Mouse (Mus musculus) forebrain, embryonic 11.5 days (tissue): ENCODE measurements around the gene Picalm. TPM values are rescaled to one million over a fixed set of nuclear protein-coding genes. Genes with fewer than 3 reads are reported as not detected.

Experiments used
- ATAC-seq: fragments of 200-750 bp; cut with Nextera tagmentation; replicated peaks from 2 replicates; pipeline ENCODE4 v1.8.0; 2017; ENCODE audit warnings: moderate TSS enrichment; ENCODE audit not compliant: low FRiP score
- DNase-seq: peaks from one replicate; pipeline ENCODE4 v3.0.0-alpha.2; 2017; ENCODE audit warnings: low spot score
- H3K27ac ChIP-seq: fragments of 300-500 bp; sonication (generic); 2 replicates; pipeline ENCODE4 v1.5.1; 2014; ENCODE audit warnings: low read depth, low read length
- H3K27me3 ChIP-seq: fragments of 300-500 bp; sonication (generic); 2 replicates; pipeline ENCODE4 v1.6.1; 2014; ENCODE audit warnings: mild to moderate bottlenecking, low read length, mixed read lengths; ENCODE audit not compliant: control insufficient read depth, insufficient read depth
- H3K36me3 ChIP-seq: fragments of 300-500 bp; sonication (generic); 2 replicates; pipeline ENCODE4 v1.6.1; 2014; ENCODE audit warnings: mild to moderate bottlenecking, low read length, moderate library complexity, mixed read lengths; ENCODE audit not compliant: control insufficient read depth, insufficient read depth
- H3K4me1 ChIP-seq: fragments of 300-500 bp; sonication (generic); replicated peaks from 2 replicates; pipeline ENCODE4 v1.6.1; 2014; ENCODE audit warnings: low read length, mixed read lengths; ENCODE audit not compliant: control insufficient read depth, insufficient read depth
- H3K4me2 ChIP-seq: fragments of 300-500 bp; sonication (generic); 2 replicates; pipeline ENCODE4 v1.6.1; 2014; ENCODE audit warnings: low read depth, mild to moderate bottlenecking, low read length, moderate library complexity, mixed read lengths; ENCODE audit not compliant: severe bottlenecking
- H3K4me3 ChIP-seq: fragments of 300-500 bp; sonication (generic); 2 replicates; pipeline ENCODE4 v1.5.1; 2014; ENCODE audit warnings: low read depth, low read length
- H3K9ac ChIP-seq: fragments of 300-500 bp; sonication (generic); 2 replicates; pipeline ENCODE4 v1.6.1; 2014; ENCODE audit warnings: low read length
- H3K9me3 ChIP-seq: fragments of 300-500 bp; sonication (generic); 2 replicates; pipeline ENCODE4 v1.6.1; 2016; ENCODE audit warnings: low read length, mixed read lengths; ENCODE audit not compliant: control insufficient read depth
- WGBS: fragments of 180-500 bp; shearing (Covaris S2); extraction: QIAGEN DNeasy Blood & Tissue Kit; methylation state at CpG from one replicate; pipeline ENCODE4 v1.1.7; 2014; 5-methylcytosine and 5-hydroxymethylcytosine counted together
- polyA plus RNA-seq: library from polyadenylated mRNA; unstranded; fragments of >200 nt; fragmentation: Nextera tagmentation; extraction: Ambion mirVana; gene quantifications from 2 replicates; pipeline ENCODE4 v1.2.1, GENCODE M21; 2014

The Picalm gene
- polyA plus RNA-seq, 1 experiment from 2014 or later, result 36.7 TPM

GRCm38 (mm10) chr7:90095097-90095496 is 34.9 kb upstream of the Picalm start:
- Histone ChIP-seq H3K36me3 (no peaks in the 10 kb centered on the region), H3K9me3 (no peaks in the 10 kb centered on the region), H3K27ac (no peak overlapping the region), H3K9ac (no peak overlapping the region), H3K27me3 (no peaks in the 10 kb centered on the region), H3K4me1 (no peaks in the 10 kb centered on the region), H3K4me3 (no peak overlapping the region), H3K4me2 (no peak overlapping the region)
- ATAC-seq (no peak), DNase-seq (no peak)
- 88% methylated on average over 5 of the region's 5 CpGs for WGBS

DNA sequence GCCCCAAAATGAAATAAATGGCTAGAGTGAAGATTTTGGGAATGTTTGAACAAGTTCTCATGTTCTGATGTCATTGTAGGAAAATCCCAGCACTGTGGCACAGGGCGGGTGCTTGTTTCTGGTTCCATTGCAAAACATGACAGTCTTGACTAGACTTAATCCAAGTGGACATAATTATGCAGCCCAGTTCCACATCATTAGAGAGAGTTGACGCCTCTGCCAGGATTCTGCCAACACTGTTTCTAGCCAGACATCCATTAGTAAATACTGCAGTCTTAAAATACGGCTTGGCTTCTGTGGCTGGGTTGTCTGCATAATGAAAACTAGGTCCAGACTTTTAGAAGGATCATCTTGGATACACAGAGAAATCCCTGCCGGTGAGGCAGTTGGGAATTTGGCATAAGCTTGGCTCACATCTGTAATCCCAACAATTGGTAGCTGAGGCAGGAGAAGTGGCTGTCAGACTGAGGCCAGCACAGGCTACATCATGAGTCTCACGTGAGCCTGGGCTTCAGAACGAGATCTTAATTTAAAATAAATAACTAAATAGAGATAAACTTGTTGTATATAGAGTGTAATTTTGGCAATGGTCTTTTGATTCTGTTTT is 34.1 kb upstream of the Picalm start:
- no peak overlapping the region for H3K4me2 ChIP-seq
- H3K4me1 ChIP-seq, result no peaks in the 10 kb centered on the region
- no peak overlapping the region for H3K4me3 ChIP-seq
- no peaks in the 10 kb centered on the region for H3K27me3 ChIP-seq
- no peaks in the 10 kb centered on the region for H3K36me3 ChIP-seq
- no peak for DNase-seq
- ATAC-seq, result no peak
- 86% methylated on average over 6 of the region's 6 CpGs for WGBS
- H3K27ac ChIP-seq, result no peak overlapping the region
- H3K9ac ChIP-seq, result no peak overlapping the region
- no peaks in the 10 kb centered on the region for H3K9me3 ChIP-seq

GRCm38 (mm10) chr7:90096609-90097008 is 33.4 kb upstream of the Picalm start:
- H3K4me1 ChIP-seq, result no peaks in the 10 kb centered on the region
- DNase-seq (no peak), ATAC-seq (no peak)
- no peaks in the 10 kb centered on the region for H3K27me3 ChIP-seq
- H3K9me3 ChIP-seq, result no peaks in the 10 kb centered on the region
- no peak overlapping the region for H3K9ac ChIP-seq
- no peak overlapping the region for H3K4me3 ChIP-seq
- WGBS, result 63% methylated on average over 2 of the region's 2 CpGs
- H3K36me3 ChIP-seq, result no peaks in the 10 kb centered on the region
- no peak overlapping the region for H3K27ac ChIP-seq
- no peak overlapping the region for H3K4me2 ChIP-seq

DNA sequence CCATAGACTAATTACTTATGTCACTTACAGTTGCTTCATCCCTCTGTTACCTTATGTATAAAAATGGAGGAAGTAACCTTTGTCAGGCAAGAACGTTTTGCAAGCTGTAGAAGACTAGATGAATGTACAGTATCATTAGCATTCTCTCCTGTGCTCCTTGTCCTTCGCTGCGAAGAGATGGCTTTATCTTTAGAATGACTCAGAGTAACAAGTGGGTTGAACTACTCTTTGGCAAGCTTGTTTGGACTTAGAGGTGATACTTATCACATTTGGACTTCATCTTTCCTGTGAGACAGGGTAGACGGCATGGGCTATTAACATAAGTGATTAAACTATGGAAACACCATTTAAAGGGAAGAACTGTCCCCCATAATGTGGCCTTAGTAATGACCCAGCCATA is 31.8 kb upstream of the Picalm start:
- Histone ChIP-seq H3K9me3 (no peaks in the 10 kb centered on the region), H3K27me3 (no peaks in the 10 kb centered on the region), H3K9ac (no peak overlapping the region), H3K27ac (no peak overlapping the region), H3K4me3 (no peak overlapping the region), H3K36me3 (no peaks in the 10 kb centered on the region), H3K4me1 (no peaks in the 10 kb centered on the region), H3K4me2 (no peak overlapping the region)
- DNase-seq (no peak), ATAC-seq (no peak)
- 86% methylated on average over 4 of the region's 4 CpGs for WGBS

GRCm38 (mm10) chr7:90099248-90099647 is 30.8 kb upstream of the Picalm start:
- Histone ChIP-seq H3K4me1 (no peaks in the 10 kb centered on the region), H3K27me3 (no peaks in the 10 kb centered on the region), H3K9me3 (no peaks in the 10 kb centered on the region), H3K4me2 (no peak overlapping the region), H3K9ac (no peak overlapping the region), H3K27ac (no peak overlapping the region), H3K4me3 (no peak overlapping the region), H3K36me3 (no peaks in the 10 kb centered on the region)
- 44% methylated on average over 10 of the region's 10 CpGs for WGBS
- DNase-seq (no peak), ATAC-seq (no peak)

GRCm38 (mm10) chr7:90100614-90101160 is 29.3 kb upstream of the Picalm start:
- ATAC-seq, result no peak

GRCm38 (mm10) chr7:90116100-90116499 is 13.9 kb upstream of the Picalm start:
- H3K4me3 ChIP-seq, result no peak overlapping the region
- no peak overlapping the region for H3K27ac ChIP-seq
- no peaks in the 10 kb centered on the region for H3K4me1 ChIP-seq
- ATAC-seq (no peak), DNase-seq (no peak)
- H3K36me3 ChIP-seq, result no peaks in the 10 kb centered on the region
- H3K4me2 ChIP-seq, result no peak overlapping the region
- no peak overlapping the region for H3K9ac ChIP-seq
- 94% methylated on average over 2 of the region's 2 CpGs for whole genome bisulfite sequencing
- H3K9me3 ChIP-seq, result no peaks in the 10 kb centered on the region
- H3K27me3 ChIP-seq, result no peaks in the 10 kb centered on the region

More at GRCm38 (mm10) chr7:90100614-90101160, 29.3 kb upstream of the Picalm start:
- Histone ChIP-seq H3K4me1 (no peaks in the 10 kb centered on the region), H3K27ac (no peak overlapping the region), H3K9ac (no peak overlapping the region), H3K4me3 (no peak overlapping the region), H3K9me3 (no peaks in the 10 kb centered on the region), H3K4me2 (no peak overlapping the region), H3K27me3 (no peaks in the 10 kb centered on the region), H3K36me3 (no peaks in the 10 kb centered on the region)
- 83% methylated on average over 3 of the region's 3 CpGs for WGBS
- DNase-seq, result no peak

GRCm38 (mm10) chr7:90120106-90120505 is 9.9 kb upstream of the Picalm start:
- no peak overlapping the region for H3K9ac ChIP-seq
- ATAC-seq, result no peak
- whole genome bisulfite sequencing, result 82% methylated on average over 4 of the region's 4 CpGs

DNA sequence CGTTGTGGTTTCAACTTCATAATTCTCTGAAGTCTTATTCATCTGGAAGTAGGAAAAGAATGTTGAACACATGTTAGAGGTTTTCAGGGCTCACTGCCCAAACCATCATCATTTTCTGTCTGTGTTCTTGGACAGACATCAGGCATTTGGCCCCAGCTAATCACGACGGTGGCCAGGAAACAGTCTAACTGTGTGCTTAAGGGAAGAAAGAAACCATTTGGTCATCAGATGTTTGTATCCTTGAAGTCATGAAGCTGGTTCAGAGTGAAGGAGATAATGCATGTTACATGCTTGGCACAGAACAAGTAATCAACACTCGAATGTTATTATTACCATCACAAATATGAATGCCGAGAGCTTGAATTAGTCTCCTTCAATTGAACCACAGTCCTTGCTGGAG is 5.0 kb upstream of the Picalm start:
- no peak for DNase-seq
- no peak for ATAC-seq
- H3K9me3 ChIP-seq, result no peaks in the 10 kb centered on the region
- H3K9ac ChIP-seq, result no peak overlapping the region
- no peaks in the 10 kb centered on the region for H3K36me3 ChIP-seq
- WGBS, result 93% methylated on average over 5 of the region's 5 CpGs
- no peak overlapping the region for H3K4me2 ChIP-seq
- no peaks in the 10 kb centered on the region for H3K4me1 ChIP-seq
- no peaks in the 10 kb centered on the region for H3K27me3 ChIP-seq
- H3K27ac ChIP-seq, result no peak overlapping the region
- H3K4me3 ChIP-seq, result no peak overlapping the region

More at GRCm38 (mm10) chr7:90120106-90120505, 9.9 kb upstream of the Picalm start:
- Histone ChIP-seq H3K4me3 (no peak overlapping the region), H3K9me3 (no peaks in the 10 kb centered on the region), H3K36me3 (no peaks in the 10 kb centered on the region), H3K27ac (no peak overlapping the region), H3K27me3 (no peaks in the 10 kb centered on the region), H3K4me2 (no peak overlapping the region), H3K4me1 (no peaks in the 10 kb centered on the region)
- DNase-seq, result no peak
